Mouse (Mus musculus) midbrain, embryonic 14.5 days (tissue): ENCODE measurements around the gene Serpinb1a. TPM values are rescaled to one million over a fixed set of nuclear protein-coding genes. Genes with fewer than 3 reads are reported as not detected.

Experiments
- ATAC-seq: fragments of 200-750 bp; cut with Nextera tagmentation; 2 replicates; pipeline ENCODE4 v1.8.0; 2017; ENCODE audit warnings: moderate number of reproducible peaks, moderate library complexity; ENCODE audit not compliant: low FRiP score, low TSS enrichment
- DNase-seq: peaks from one replicate; pipeline ENCODE4 v3.0.0-alpha.2; 2015
- H3K27ac ChIP-seq: fragments of 300-500 bp; sonication (generic); replicated peaks from 2 replicates; pipeline ENCODE4 v1.5.1; 2014; ENCODE audit warnings: mild to moderate bottlenecking, low read depth, low read length, moderate library complexity
- H3K27me3 ChIP-seq: fragments of 300-500 bp; sonication (generic); 2 replicates; pipeline ENCODE4 v1.6.1; 2014; ENCODE audit warnings: low read length, control low read depth, mixed read lengths; ENCODE audit not compliant: control insufficient read depth, insufficient read depth
- H3K36me3 ChIP-seq: fragments of 300-500 bp; sonication (generic); 2 replicates; pipeline ENCODE4 v1.6.1; 2014; ENCODE audit warnings: low read length, control low read depth; ENCODE audit not compliant: control insufficient read depth, insufficient read depth
- H3K4me1 ChIP-seq: fragments of 300-500 bp; sonication (generic); 2 replicates; pipeline ENCODE4 v1.6.1; 2014; ENCODE audit warnings: mild to moderate bottlenecking, antibody characterized with exemption, low read length, control low read depth; ENCODE audit not compliant: control insufficient read depth, insufficient read depth
- H3K4me2 ChIP-seq: fragments of 300-500 bp; sonication (generic); 2 replicates; pipeline ENCODE4 v1.6.1; 2014; ENCODE audit warnings: mild to moderate bottlenecking, low read length, moderate library complexity
- H3K4me3 ChIP-seq: fragments of 300-500 bp; sonication (generic); replicated peaks from 2 replicates; pipeline ENCODE4 v1.5.1; 2014; ENCODE audit warnings: low read depth, low read length
- H3K9ac ChIP-seq: fragments of 300-500 bp; sonication (generic); replicated peaks from 2 replicates; pipeline ENCODE4 v1.6.1; 2014; ENCODE audit warnings: mild to moderate bottlenecking, low read length, moderate library complexity
- H3K9me3 ChIP-seq: fragments of 300-500 bp; sonication (generic); 2 replicates; pipeline ENCODE4 v1.6.1; 2016; ENCODE audit warnings: low read length, control low read depth, mixed read lengths; ENCODE audit not compliant: control insufficient read depth
- WGBS: fragments of 180-500 bp; shearing (Covaris S2); extraction: QIAGEN DNeasy Blood & Tissue Kit; methylation state at CpG from one replicate; pipeline ENCODE4 v1.1.7; 2014; 5-methylcytosine and 5-hydroxymethylcytosine counted together
- polyA plus RNA-seq: library from polyadenylated mRNA; unstranded; fragments of >200 nt; fragmentation: Nextera tagmentation; extraction: Ambion mirVana; gene quantifications from 2 replicates; pipeline ENCODE4 v1.2.1, GENCODE M21; 2014

Serpinb1a gene
- polyA plus RNA-seq, 1 experiment from 2014 or later = 2.9 TPM

- Histone ChIP-seq H3K36me3 (peaks cover 60% of the 10 kb centered on the region), H3K9ac (no peak overlapping the region), H3K4me1 (no peaks in the 10 kb centered on the region), H3K4me3 (no peak overlapping the region), H3K27ac (no peak overlapping the region), H3K9me3 (no peaks in the 10 kb centered on the region), H3K4me2 (no peak overlapping the region), H3K27me3 (no peaks in the 10 kb centered on the region)
- 93% methylated on average over 5 of the region's 5 CpGs for WGBS
- ATAC-seq = no peak
- no peak for DNase-seq
These were observed 31.1 kb downstream of the Serpinb1a start for GRCm38 (mm10) chr13:32819926-32820325.

GRCm38 (mm10) chr13:32819241-32819640 lies 31.7 kb downstream of the Serpinb1a start:
- no peak for DNase-seq
- Histone ChIP-seq H3K9me3 (no peaks in the 10 kb centered on the region), H3K9ac (no peak overlapping the region), H3K27me3 (no peaks in the 10 kb centered on the region), H3K4me1 (no peaks in the 10 kb centered on the region), H3K4me2 (no peak overlapping the region), H3K36me3 (peaks cover 65% of the 10 kb centered on the region), H3K4me3 (no peak overlapping the region), H3K27ac (no peak overlapping the region)
- 95% methylated on average over 3 of the region's 3 CpGs for WGBS
- ATAC-seq = no peak

- Histone ChIP-seq H3K27ac (no peak overlapping the region), H3K36me3 (peaks cover 35% of the 10 kb centered on the region), H3K9ac (no peak overlapping the region), H3K27me3 (no peaks in the 10 kb centered on the region), H3K4me3 (no peak overlapping the region), H3K9me3 (no peaks in the 10 kb centered on the region), H3K4me1 (peaks cover 17% of the 10 kb centered on the region), H3K4me2 (no peak overlapping the region)
- DNase-seq (no peak), ATAC-seq (no peak)
- whole genome bisulfite sequencing = 12% methylated on average over 3 of the region's 3 CpGs
These were observed 43.4 kb downstream of the Serpinb1a start for GRCm38 (mm10) chr13:32807624-32808023.

GRCm38 (mm10) chr13:32806820-32807219 lies 44.2 kb downstream of the Serpinb1a start:
- no peaks in the 10 kb centered on the region for H3K9me3 ChIP-seq
- H3K4me2 ChIP-seq = no peak overlapping the region
- DNase-seq (peak; percentile 17), ATAC-seq (no peak)
- H3K4me3 ChIP-seq = no peak overlapping the region
- 74% methylated on average over 7 of the region's 7 CpGs for WGBS
- H3K4me1 ChIP-seq = peaks cover 17% of the 10 kb centered on the region
- H3K27ac ChIP-seq = no peak overlapping the region
- no peaks in the 10 kb centered on the region for H3K27me3 ChIP-seq
- peaks cover 35% of the 10 kb centered on the region for H3K36me3 ChIP-seq
- no peak overlapping the region for H3K9ac ChIP-seq

- H3K4me2 ChIP-seq = peak overlapping the region; percentile 75
- ATAC-seq = no peak
- no peaks in the 10 kb centered on the region for H3K9me3 ChIP-seq
- no peaks in the 10 kb centered on the region for H3K27me3 ChIP-seq
- DNase-seq = no peak
- H3K9ac ChIP-seq = peak overlapping the region; percentile 84
- peaks cover 20% of the 10 kb centered on the region for H3K4me1 ChIP-seq
- 61% methylated on average over 4 of the region's 4 CpGs for WGBS
- H3K36me3 ChIP-seq = peaks cover 20% of the 10 kb centered on the region
- peak overlapping the region; percentile 84 for H3K4me3 ChIP-seq
- no peak overlapping the region for H3K27ac ChIP-seq
These were observed 47.2 kb downstream of the Serpinb1a start for GRCm38 (mm10) chr13:32803701-32804345.

GRCm38 (mm10) chr13:32802259-32803081 lies 48.5 kb downstream of the Serpinb1a start, which contains the start of gene D930007J09Rik:
Gene D930007J09Rik, minus strand, starts transcription at chr13:32802849.
- peak within 1 kb of the TSS; percentile 75 for H3K4me2 ChIP-seq
- ATAC-seq = peak; percentile 51
- H3K4me1 ChIP-seq = peaks cover 20% of the 10 kb centered on the region
- peak within 1 kb of the TSS; percentile 92 for H3K27ac ChIP-seq
- H3K4me3 ChIP-seq = peak within 1 kb of the TSS; percentile 84
- no peaks in the 10 kb centered on the region for H3K9me3 ChIP-seq
- peaks cover 9% of the 10 kb centered on the region for H3K36me3 ChIP-seq
- H3K9ac ChIP-seq = peak within 1 kb of the TSS; percentile 84
- DNase-seq = peak; percentile 74
- WGBS = under 1% methylated on average over 94 of the region's 95 CpGs
- no peaks in the 10 kb centered on the region for H3K27me3 ChIP-seq

- Histone ChIP-seq H3K9me3 (no peaks in the 10 kb centered on the region), H3K36me3 (peaks cover 4% of the 10 kb centered on the region; the same call in 1 of the 2 replicates), H3K4me3 (peak within 1 kb of the TSS; percentile 84), H3K4me1 (peaks cover 20% of the 10 kb centered on the region), H3K27me3 (no peaks in the 10 kb centered on the region), H3K9ac (peak within 1 kb of the TSS; percentile 84), H3K4me2 (peak within 1 kb of the TSS; percentile 75), H3K27ac (peak within 1 kb of the TSS; percentile 92)
- under 1% methylated on average over 51 of the region's 51 CpGs for WGBS
- ATAC-seq (peak; percentile 99), DNase-seq (peak; percentile 100)
These were observed 49.2 kb downstream of the Serpinb1a start, which contains the start of gene Wrnip1 for GRCm38 (mm10) chr13:32801693-32802221. Gene Wrnip1, plus strand, starts transcription at chr13:32802038.

GRCm38 (mm10) chr13:32800859-32801258 lies 50.1 kb downstream of the Serpinb1a start:
- Histone ChIP-seq H3K4me2 (peak overlapping the region; percentile 53), H3K27me3 (no peaks in the 10 kb centered on the region), H3K4me3 (peak overlapping the region; percentile 29), H3K36me3 (no peaks in the 10 kb centered on the region), H3K9ac (peak overlapping the region; percentile 41; the same call in 1 of the 2 replicates), H3K9me3 (no peaks in the 10 kb centered on the region), H3K27ac (no peak overlapping the region), H3K4me1 (peaks cover 20% of the 10 kb centered on the region)
- ATAC-seq (no peak), DNase-seq (no peak)
